Mouse (Mus musculus) lung, postnatal 0 days (tissue): Measurements from ENCODE around the gene Hcn2. TPM values are rescaled to one million over a fixed set of nuclear protein-coding genes. Genes with fewer than 3 reads are reported as not detected.

Experiments
- ATAC-seq: fragments of 200-750 bp; cut with Nextera tagmentation; 2 replicates; pipeline ENCODE4 v1.8.0; 2017; ENCODE audit warnings: moderate library complexity
- DNase-seq: peaks from one replicate; pipeline ENCODE4 v3.0.0-alpha.2; 2016; ENCODE audit warnings: low spot score
- H3K27ac ChIP-seq: fragments of 300-500 bp; sonication (generic); 2 replicates; pipeline ENCODE4 v1.5.1; 2014; ENCODE audit warnings: antibody characterized with exemption, mild to moderate bottlenecking, low read length, mixed read lengths
- H3K27me3 ChIP-seq: fragments of 300-500 bp; sonication (generic); replicated peaks from 2 replicates; pipeline ENCODE4 v1.6.1; 2014; ENCODE audit warnings: low read length, mixed read lengths; ENCODE audit not compliant: insufficient read depth
- H3K36me3 ChIP-seq: fragments of 300-500 bp; sonication (generic); 2 replicates; pipeline ENCODE4 v1.6.1; 2014; ENCODE audit warnings: low read length, mixed read lengths; ENCODE audit not compliant: insufficient read depth
- H3K4me1 ChIP-seq: fragments of 300-500 bp; sonication (generic); 2 replicates; pipeline ENCODE4 v1.6.1; 2014; ENCODE audit warnings: antibody characterized with exemption, low read depth, low read length, mixed read lengths; ENCODE audit not compliant: insufficient read depth
- H3K4me2 ChIP-seq: fragments of 300-500 bp; sonication (generic); replicated peaks from 2 replicates; pipeline ENCODE4 v1.6.1; 2014; ENCODE audit warnings: low read depth, mild to moderate bottlenecking, low read length, moderate library complexity, mixed read lengths
- H3K4me3 ChIP-seq: fragments of 300-500 bp; sonication (generic); 2 replicates; pipeline ENCODE4 v1.5.1; 2014; ENCODE audit warnings: low read depth, low read length
- H3K9ac ChIP-seq: fragments of 300-500 bp; sonication (generic); replicated peaks from 2 replicates; pipeline ENCODE4 v1.6.1; 2014; ENCODE audit warnings: low read depth, mild to moderate bottlenecking
- H3K9me3 ChIP-seq: fragments of 300-500 bp; sonication (generic); 2 replicates; pipeline ENCODE4 v1.6.1; 2016; ENCODE audit warnings: low read length, mixed read lengths
- CTCF ChIP-seq: IDR thresholded peaks from 2 replicates; pipeline ENCODE4 v1.5.1; 2016; ENCODE audit warnings: antibody characterized with exemption, mild to moderate bottlenecking
- EP300 ChIP-seq: IDR thresholded peaks from 2 replicates; pipeline ENCODE4 v1.6.1; 2016; ENCODE audit warnings: antibody characterized with exemption, mild to moderate bottlenecking, control low read depth
- WGBS: fragments of 180-500 bp; shearing (Covaris S2); extraction: QIAGEN DNeasy Blood & Tissue Kit; methylation state at CpG from one replicate; pipeline ENCODE4 v1.1.7; 2014; 5-methylcytosine and 5-hydroxymethylcytosine counted together
- polyA plus RNA-seq: library from polyadenylated mRNA; unstranded; fragments of >200 nt; fragmentation: Nextera tagmentation; extraction: Ambion mirVana; gene quantifications from 2 replicates; pipeline ENCODE4 v1.2.1, GENCODE M21; 2015

Gene Hcn2
- polyA plus RNA-seq, 1 experiment from 2014 or later = 0.12 TPM

- Histone ChIP-seq H3K36me3 (peaks cover 35% of the 10 kb centered on the region), H3K9ac (no peak overlapping the region), H3K4me1 (peaks cover 10% of the 10 kb centered on the region; the same call in 1 of the 2 replicates), H3K9me3 (no peaks in the 10 kb centered on the region), H3K4me3 (no peak overlapping the region), H3K27me3 (no peaks in the 10 kb centered on the region), H3K4me2 (no peak overlapping the region), H3K27ac (no peak overlapping the region)
- 85% methylated on average over 2 of the region's 2 CpGs for WGBS
- TF ChIP-seq CTCF = no peak
- TF ChIP-seq EP300 = no peak
- ATAC-seq = no peak
- no peak for DNase-seq
Observed at GRCm38 (mm10) chr10:79686219-79686618, 30.2 kb upstream of the Hcn2 start.

GRCm38 (mm10) chr10:79686691-79687090, 29.7 kb upstream of the Hcn2 start:
- no peak for TF ChIP-seq CTCF
- no peak for TF ChIP-seq EP300
- no peak for ATAC-seq
- no peak overlapping the region for H3K27ac ChIP-seq
- no peak overlapping the region for H3K4me2 ChIP-seq
- H3K9me3 ChIP-seq = no peaks in the 10 kb centered on the region
- no peaks in the 10 kb centered on the region for H3K27me3 ChIP-seq
- no peak overlapping the region for H3K4me3 ChIP-seq
- no peak for DNase-seq
- no peak overlapping the region for H3K9ac ChIP-seq
- H3K36me3 ChIP-seq = peaks cover 35% of the 10 kb centered on the region
- peaks cover 10% of the 10 kb centered on the region; the same call in 1 of the 2 replicates for H3K4me1 ChIP-seq
- WGBS = 94% methylated on average over 1 of the region's 1 CpGs

- Histone ChIP-seq H3K4me1 (peaks cover 10% of the 10 kb centered on the region; the same call in 1 of the 2 replicates), H3K4me2 (no peak overlapping the region), H3K27me3 (no peaks in the 10 kb centered on the region), H3K9me3 (no peaks in the 10 kb centered on the region), H3K9ac (no peak overlapping the region), H3K4me3 (no peak overlapping the region), H3K27ac (no peak overlapping the region), H3K36me3 (peaks cover 35% of the 10 kb centered on the region)
- TF ChIP-seq EP300 (no peak), CTCF (no peak)
- DNase-seq (no peak), ATAC-seq (no peak)
- 95% methylated on average over 6 of the region's 6 CpGs for WGBS
Observed at GRCm38 (mm10) chr10:79687513-79687912, 28.9 kb upstream of the Hcn2 start.

- H3K4me3 ChIP-seq = no peak within 1 kb of the TSS
- H3K9me3 ChIP-seq = no peaks in the 10 kb centered on the region
- no peak within 1 kb of the TSS for H3K4me2 ChIP-seq
- peaks cover 35% of the 10 kb centered on the region for H3K36me3 ChIP-seq
- no peak for DNase-seq
- H3K27ac ChIP-seq = no peak within 1 kb of the TSS
- no peak for ATAC-seq
- no peak within 1 kb of the TSS for H3K9ac ChIP-seq
- H3K4me1 ChIP-seq = peaks cover 2% of the 10 kb centered on the region; the same call in 1 of the 2 replicates
- no peaks in the 10 kb centered on the region for H3K27me3 ChIP-seq
- TF ChIP-seq CTCF (no peak), EP300 (no peak)
- 85% methylated on average over 4 of the region's 4 CpGs for WGBS
Observed at GRCm38 (mm10) chr10:79688720-79689119, 27.7 kb upstream of the Hcn2 start, which contains the start of gene Gzmm. Gzmm (plus strand) TSS chr10:79689020.

- H3K9ac ChIP-seq = no peak overlapping the region
Observed at GRCm38 (mm10) chr10:79689178-79689577, 27.3 kb upstream of the Hcn2 start.

GRCm38 (mm10) chr10:79691986-79692548, 24.4 kb upstream of the Hcn2 start:
- ATAC-seq (no peak), DNase-seq (no peak)
- no peak overlapping the region for H3K4me3 ChIP-seq
- H3K4me2 ChIP-seq = no peak overlapping the region
- no peak for TF ChIP-seq EP300
- peak; percentile 35 for TF ChIP-seq CTCF
- no peaks in the 10 kb centered on the region for H3K27me3 ChIP-seq
- peaks cover 12% of the 10 kb centered on the region for H3K36me3 ChIP-seq
- WGBS = 98% methylated on average over 2 of the region's 2 CpGs
- no peak overlapping the region for H3K27ac ChIP-seq
- peaks cover 8% of the 10 kb centered on the region; the same call in 1 of the 2 replicates for H3K4me1 ChIP-seq
- no peak overlapping the region for H3K9ac ChIP-seq
- no peaks in the 10 kb centered on the region for H3K9me3 ChIP-seq

More at GRCm38 (mm10) chr10:79689178-79689577, 27.3 kb upstream of the Hcn2 start:
- ATAC-seq (no peak), DNase-seq (no peak)
- H3K27me3 ChIP-seq = no peaks in the 10 kb centered on the region
- TF ChIP-seq CTCF (no peak), EP300 (no peak)
- H3K36me3 ChIP-seq = peaks cover 35% of the 10 kb centered on the region
- no peaks in the 10 kb centered on the region for H3K4me1 ChIP-seq
- no peak overlapping the region for H3K4me3 ChIP-seq
- H3K27ac ChIP-seq = no peak overlapping the region
- H3K4me2 ChIP-seq = no peak overlapping the region
- H3K9me3 ChIP-seq = no peaks in the 10 kb centered on the region
- WGBS = 92% methylated on average over 3 of the region's 3 CpGs
